Mouse (Mus musculus) CD8-positive naive resting alpha-beta T cell, adult 2 months (primary cell): ENCODE data around the gene Hypk.
"Not testable (repeated sequence)": the region's sequence is repeated elsewhere in the genome, so short reads cannot be mapped to it uniquely, and the experiment has no call there.

Experiments used
- DNase-seq, 2 experiments: peaks; one replicate each; pipeline ENCODE4 v3.0.0; 2022; ENCODE audit warnings: low read depth in 2 of 2, low spot score in 2 of 2

Gene Hypk

GRCm38 (mm10) chr2:121501550-121501949 lies 48.5 kb downstream of the Hypk start:
- not testable (repeated sequence) for DNase-seq

- peak; percentile 73 to 82 for DNase-seq
These were observed 53.1 kb downstream of the Hypk start, which contains the start of the genes Mfap1a and Wdr76 for GRCm38 (mm10) chr2:121505942-121506882. Gene Mfap1a (minus strand): TSS chr2:121506665. Gene Wdr76 (plus strand): TSS chr2:121506723.

- no peak for DNase-seq
These were observed 54.3 kb downstream of the Hypk start for GRCm38 (mm10) chr2:121507173-121507950.

GRCm38 (mm10) chr2:121507951-121508330 lies 54.9 kb downstream of the Hypk start:
- DNase-seq, result no peak
